Mouse (Mus musculus) cerebellum, postnatal 25 days (tissue): ENCODE results near the gene Cand2.

Experiments used
- DNase-seq, 2 experiments: peaks; one replicate each; pipeline ENCODE4 v3.0.0; 2021; ENCODE audit warnings: mixed read lengths in 2 of 2

Gene Cand2

GRCm38 (mm10) chr6:115775838-115776237, 1.5 kb downstream of the Cand2 start:
- peak; percentile 75 to 85 for DNase-seq

GRCm38 (mm10) chr6:115776363-115776762, 2.0 kb downstream of the Cand2 start:
- DNase-seq: peak in 1 of 2 experiments; percentile 52

DNA sequence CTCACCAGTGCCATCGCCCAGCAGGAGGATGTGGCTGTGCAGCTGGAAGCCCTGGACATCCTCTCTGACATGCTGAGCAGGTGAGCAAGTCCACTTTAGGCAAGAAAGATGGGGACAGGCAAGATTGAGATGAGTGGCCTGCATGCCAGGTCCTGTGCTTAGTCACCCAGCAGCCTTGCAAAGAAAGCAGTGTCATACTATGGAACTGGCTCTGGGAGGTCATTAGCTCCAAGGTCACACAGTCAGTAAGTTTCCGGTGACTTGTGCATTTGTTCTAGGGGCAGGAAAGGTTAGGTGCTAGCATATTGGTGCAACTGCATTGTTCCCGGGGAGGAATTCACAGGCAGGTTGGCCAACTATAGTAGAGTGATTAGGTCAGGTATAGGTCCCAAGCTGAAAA, 8.4 kb downstream of the Cand2 start:
- no peak for DNase-seq

DNA sequence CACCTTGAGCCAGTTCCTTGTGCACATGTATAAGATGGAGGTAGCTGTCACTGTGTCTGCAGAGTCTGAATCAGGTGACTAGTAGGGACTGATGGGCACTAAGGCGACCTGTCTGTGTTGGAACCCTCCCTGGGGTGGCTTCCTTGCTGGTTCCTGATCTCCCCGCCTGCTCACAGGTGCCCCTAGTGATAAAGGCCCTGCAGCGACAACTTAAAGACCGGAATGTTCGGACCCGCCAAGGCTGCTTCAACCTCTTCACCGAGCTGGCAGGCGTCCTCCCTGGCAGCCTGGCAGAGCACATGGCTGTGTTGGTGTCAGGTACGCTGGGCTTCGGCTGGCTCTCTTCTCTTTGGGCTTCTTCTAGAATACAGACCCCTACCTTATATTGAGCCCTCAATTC, 16.7 kb downstream of the Cand2 start:
- DNase-seq: peak; percentile 23 to 53

- DNase-seq: peak; percentile 73 to 81
Measured at GRCm38 (mm10) chr6:115791842-115792686, 17.7 kb downstream of the Cand2 start.

GRCm38 (mm10) chr6:115792691-115793215, 18.4 kb downstream of the Cand2 start:
- DNase-seq: peak in 1 of 2 experiments; percentile 81

DNA sequence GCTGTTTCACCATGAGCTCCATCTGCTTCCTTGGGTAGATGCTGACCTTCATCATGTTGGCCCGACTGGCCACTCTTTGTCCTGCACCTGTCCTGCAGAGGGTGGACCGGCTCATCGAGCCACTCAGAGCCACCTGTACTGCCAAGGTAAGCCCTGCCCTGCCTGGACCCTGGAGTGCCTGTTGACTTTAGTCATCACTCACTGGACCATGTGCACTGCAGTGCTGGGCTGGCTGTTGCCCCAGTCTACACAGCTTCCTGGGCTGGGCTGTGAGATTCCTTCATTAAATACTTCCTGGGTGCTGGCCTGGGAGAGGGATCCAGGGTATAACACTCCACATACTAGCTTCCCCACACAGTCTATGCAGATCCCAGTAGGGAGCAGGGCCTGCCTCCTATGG, 27.5 kb downstream of the Cand2 start:
- DNase-seq: no peak

- DNase-seq: peak; percentile 78 to 86
Measured at GRCm38 (mm10) chr6:115803541-115804382, 29.4 kb downstream of the Cand2 start.

DNA sequence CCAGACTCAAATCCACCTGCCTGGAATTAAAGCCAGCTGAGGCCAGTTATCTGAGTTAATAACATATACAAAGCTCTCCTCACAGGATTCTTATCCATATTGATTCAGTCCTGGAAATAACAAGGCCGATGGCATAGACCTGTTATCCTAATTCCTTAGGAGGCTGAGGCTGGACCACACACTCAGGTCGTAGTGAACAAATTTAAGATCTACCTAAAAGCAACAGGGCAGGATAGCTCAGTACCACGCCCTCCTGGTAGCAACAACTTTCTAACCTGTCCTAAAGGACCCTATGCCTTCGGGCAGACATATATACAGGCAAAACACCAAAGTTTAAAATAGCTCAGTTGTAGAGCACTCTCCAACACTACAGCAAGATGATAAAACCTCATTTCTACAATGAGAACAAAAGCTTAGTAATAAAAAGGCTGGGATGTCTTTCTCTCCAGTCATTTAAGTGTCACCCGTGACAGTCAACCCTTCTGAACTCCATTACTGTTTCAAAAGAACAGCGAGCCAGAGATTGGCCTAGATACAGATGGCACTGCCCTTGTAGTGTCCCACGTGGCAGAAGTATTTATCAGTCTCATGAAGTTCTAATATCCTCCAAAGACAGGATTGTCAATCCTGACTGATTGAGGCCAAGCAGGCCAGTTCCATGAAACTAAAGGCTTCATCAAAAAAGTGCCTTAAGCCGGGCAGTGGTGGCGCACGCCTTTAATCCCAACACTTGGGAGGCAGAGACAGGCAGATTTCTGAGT, 30.3 kb downstream of the Cand2 start:
- DNase-seq: no peak

DNA sequence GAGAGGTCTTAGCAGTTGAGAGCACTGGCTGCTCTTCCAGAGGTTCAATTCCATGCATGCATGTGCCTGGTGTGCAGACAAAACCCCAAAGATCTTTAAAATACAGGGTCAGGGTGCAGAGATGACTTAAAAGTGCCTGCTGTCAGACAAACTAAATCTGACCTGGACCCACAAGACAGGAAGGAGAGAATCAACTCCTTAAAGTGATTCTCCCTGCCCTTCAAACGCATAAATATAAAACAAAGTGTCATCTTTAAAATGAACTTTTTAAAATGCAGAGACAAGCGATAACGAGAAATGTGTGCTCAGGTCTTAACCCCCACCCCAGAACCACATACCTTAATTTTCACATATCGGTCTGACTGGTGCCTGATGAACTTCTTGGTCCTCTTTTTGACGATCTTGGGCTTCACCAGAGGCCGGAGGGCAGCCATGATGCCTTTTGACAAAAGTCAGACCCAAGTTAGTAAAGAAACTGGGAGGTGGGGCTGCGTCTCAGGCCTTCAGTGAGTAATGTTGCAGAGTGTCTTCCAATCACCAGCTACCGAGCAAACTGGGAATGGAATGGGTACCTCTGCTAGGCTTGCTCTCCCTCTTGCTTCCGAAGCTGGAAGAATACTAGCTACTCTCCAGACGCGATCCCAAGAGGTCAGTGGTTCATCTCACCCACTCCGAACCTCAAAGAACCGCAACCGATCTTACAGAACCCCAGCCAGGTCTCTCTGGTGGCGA, 33.3 kb downstream of the Cand2 start:
- DNase-seq: no peak

DNA sequence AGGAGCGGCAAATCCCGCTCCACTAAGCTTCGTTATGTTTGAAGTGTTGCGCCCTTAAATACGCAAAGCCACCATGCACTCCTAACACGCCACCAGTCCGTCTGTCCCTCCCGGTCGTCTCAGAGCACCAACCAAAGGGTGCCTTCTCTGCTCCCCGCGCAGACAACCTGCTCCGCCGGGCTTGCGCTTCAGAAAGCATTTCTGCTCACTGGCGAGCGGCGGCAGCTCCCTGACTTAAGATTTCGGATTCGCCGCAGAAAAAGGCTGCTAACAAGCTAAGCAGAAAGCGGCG, 33.8 kb downstream of the Cand2 start:
- no peak for DNase-seq

DNA sequence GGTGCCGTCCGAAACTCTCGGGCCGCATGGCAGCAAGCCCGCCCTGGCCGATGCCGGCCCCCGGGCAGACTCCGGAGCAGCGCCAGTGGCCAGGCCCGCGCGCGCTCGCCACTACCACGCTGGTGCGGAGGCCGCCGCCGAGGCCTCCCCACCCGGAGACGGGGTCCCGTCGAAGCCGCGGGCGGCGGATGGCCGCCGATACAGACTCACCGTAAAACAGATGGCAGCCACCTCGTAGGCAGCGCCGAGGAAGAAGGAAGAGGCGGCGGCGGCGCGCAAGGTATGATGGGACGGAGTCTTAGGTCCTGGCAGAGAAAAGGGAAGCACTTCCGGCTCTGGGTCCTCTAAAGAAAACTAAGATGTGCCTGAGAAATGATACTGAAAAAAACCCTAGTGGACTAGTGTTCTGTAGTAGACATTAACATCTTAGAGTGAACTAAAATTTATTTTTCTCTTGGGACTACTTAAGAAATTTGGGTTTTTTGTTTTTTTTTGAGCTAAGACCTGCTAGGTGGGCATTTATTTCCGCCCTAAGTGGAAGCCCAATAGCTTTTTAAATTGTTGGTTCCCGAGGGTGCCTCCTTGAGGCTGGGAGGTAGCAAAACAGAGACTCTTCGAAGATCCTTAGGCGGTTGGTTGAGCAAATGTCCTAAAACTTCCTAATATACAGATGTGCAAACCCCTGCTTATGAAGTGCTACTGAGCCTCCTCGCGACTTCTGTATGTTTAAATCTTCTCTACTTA, 34.3 kb downstream of the Cand2 start, which contains the start of gene Rpl32:
Gene Rpl32, minus strand, starts transcription at position 260 of the 744 bp plus-strand sequence.
- peak; percentile 91 to 92 for DNase-seq

- no peak for DNase-seq
Measured at GRCm38 (mm10) chr6:115811606-115812005, 37.3 kb downstream of the Cand2 start.

DNA sequence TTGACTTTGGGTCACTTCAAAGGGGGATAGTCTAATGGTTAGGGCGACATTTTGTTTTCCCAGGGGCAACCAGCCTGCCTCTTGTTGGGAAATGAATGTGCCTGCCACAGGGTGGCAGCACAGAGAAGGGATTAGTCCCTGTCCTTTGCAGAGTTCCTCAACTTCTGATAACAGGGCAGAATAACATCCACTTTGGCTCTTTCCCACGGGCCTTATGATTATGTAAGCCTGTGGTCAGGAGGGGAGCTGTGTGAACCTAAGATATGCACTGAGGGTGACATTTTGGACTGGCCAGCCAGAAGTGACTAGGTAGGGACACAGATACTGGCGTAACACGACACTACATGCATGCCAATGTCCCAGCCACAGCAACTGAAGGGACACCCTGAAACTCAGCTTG, 39.8 kb downstream of the Cand2 start:
- peak; percentile 17 to 61 for DNase-seq

DNA sequence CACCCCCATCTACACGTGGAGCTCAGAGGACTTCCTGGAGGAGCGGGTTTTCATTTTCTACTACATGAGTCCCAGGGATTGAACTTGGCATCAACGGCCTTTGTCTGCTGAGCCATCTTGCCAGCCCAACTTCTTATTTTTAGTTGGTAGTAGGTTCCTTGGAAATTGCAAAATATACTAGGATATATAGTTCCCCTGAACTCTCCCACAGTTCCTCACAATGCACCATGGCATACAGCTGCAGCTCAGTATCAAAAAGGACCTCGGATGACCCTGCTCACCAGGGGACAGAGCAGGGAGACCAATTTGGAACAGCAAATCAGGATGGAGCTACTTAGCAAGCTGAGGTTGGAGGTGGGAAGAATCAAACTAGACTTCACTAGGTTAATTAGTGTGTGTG, 40.7 kb downstream of the Cand2 start:
- DNase-seq: no peak

DNA sequence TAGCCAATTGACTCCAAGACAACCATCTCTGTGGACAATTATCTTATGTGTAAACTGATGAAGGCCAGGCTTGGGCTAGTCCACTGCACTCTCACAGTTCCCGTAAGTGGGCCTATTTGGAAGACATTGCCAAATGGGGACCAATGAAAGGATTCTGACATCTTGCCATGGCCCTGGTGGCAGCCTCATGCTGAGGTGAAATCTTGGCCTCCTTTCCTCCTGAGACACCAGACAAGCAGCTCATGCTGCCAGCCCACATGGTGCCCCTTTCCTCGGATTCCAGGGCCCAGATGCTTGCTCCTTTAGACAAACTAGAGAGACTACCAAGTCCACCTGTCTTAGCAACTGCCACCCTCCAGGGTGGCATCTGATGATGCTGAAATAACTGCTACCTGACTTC, 43.8 kb downstream of the Cand2 start:
- DNase-seq: peak in 1 of 2 experiments; percentile 19

- DNase-seq: no peak
Measured at GRCm38 (mm10) chr6:115821216-115821993, 47.1 kb downstream of the Cand2 start.

DNA sequence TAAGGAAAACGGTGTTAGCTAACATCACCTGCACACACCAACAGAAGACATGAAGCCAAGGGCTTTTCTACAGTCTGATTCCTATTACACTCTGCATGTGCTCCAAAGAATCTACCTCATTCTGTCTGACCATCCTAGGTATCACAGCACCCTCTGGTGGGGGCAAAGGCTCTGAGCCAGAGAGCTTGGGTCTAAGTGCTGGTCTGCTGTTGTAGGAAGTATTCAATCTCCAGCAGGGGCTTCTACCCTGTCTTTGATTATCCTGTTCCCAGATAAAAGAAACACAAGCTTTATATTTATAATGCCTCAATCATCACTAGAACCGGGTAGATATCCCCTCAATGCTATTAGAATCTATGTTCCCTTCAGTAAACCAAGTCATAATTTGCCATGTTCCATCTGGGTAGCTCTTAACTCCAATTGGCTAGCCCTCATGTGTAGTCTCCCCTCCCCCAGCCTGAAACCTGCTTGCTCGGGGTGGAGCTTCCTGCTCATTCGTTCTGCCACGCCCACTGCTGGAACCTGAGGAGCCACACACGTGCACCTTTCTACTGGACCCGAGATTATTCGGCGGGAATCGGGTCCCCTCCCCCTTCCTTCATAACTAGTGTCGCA, 49.6 kb downstream of the Cand2 start:
- DNase-seq: peak; percentile 47 to 62

DNA sequence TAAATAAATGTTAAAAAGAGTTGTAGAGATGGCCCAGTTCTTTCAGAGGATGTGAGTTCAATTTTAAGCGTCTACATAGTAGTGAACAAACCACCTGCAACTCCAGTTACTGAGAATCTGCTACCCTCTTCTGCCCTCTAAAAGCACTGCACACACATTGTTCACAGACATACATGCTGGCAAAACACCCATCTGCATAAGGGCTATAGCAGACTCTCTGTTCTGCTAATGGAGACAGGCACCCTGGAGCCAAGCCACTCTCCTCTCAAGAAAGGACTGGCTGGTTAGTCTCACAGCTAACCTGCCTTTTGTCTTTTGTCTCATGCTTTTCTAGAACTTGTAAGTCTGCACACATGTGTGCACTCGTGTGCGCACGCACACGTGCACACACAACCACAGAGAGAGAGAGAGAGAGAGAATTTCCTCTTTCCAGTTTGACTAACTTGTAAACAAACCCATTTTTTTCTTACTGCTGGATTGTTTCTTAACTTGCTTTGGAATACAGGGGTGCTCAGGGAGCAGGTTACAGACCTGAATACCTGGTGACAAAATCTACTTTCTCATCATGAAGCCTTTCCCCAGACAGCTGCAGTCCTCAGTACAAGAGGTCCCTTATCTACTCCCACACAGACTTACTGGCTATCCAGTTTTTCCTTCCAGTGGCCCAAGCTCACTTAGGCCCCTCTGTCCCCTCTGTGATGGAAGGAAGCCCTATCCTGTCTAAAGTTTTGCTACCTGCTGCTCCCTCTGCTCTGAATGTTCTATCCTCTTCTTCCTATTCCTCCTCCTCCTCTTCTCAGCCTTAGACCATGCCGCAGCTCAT, 56.7 kb downstream of the Cand2 start:
- DNase-seq: no peak
